Mouse (Mus musculus) testis, adult 2 months (tissue): Measurements from ENCODE around the gene 4931422A03Rik.

Source experiments
- CTCF ChIP-seq: fragments of 200-500 bp; IDR thresholded peaks from 2 replicates; pipeline ENCODE4 v1.5.1; 2012; ENCODE audit warnings: low read depth, mild to moderate bottlenecking, inconsistent platforms, low read length, moderate library complexity; ENCODE audit not compliant: control insufficient read depth, insufficient read depth, insufficient replicate concordance
- POLR2A ChIP-seq: fragments of 200-500 bp; IDR thresholded peaks from 2 replicates; pipeline ENCODE4 v1.6.1; 2012; ENCODE audit warnings: low read depth, mild to moderate bottlenecking, inconsistent platforms, low read length, moderate library complexity; ENCODE audit not compliant: control insufficient read depth

DNA sequence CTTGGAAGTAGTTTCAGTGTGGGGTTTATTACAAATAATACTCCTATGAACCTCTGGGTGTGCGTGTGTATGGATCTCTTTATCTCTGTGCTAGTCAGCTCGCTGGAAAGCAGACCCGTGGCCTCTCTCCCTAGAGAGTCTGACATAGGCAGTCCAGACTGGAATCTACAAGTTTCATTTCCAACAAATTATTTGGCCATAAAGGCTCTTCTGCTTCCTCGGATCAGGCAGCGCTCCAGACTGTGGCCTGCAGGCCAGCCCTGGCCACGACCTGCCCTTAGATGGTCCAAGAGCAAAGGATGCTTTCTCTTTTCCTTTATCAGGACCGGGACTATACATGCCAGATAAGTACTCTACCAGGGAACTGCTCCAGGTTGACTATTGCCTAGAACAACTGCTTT is 96.7 kb downstream of the 4931422A03Rik start:
- TF ChIP-seq CTCF (no peak), POLR2A (no peak)
